Mouse (Mus musculus) forebrain, embryonic 16.5 days (tissue): Measurements from ENCODE around the gene Smad9. TPM values are rescaled to one million over a fixed set of nuclear protein-coding genes. Genes with fewer than 3 reads are reported as not detected.

Source experiments
- ATAC-seq: fragments of 200-750 bp; cut with Nextera tagmentation; 2 replicates; pipeline ENCODE4 v1.8.0; 2017; ENCODE audit warnings: mild to moderate bottlenecking, moderate library complexity
- H3K27ac ChIP-seq: fragments of 300-500 bp; sonication (generic); 2 replicates; pipeline ENCODE4 v1.5.1; 2014; ENCODE audit warnings: low read length, control low read depth
- H3K27me3 ChIP-seq: fragments of 300-500 bp; sonication (generic); replicated peaks from 2 replicates; pipeline ENCODE4 v1.6.1; 2014; ENCODE audit warnings: low read length; ENCODE audit not compliant: control insufficient read depth, insufficient read depth
- H3K36me3 ChIP-seq: fragments of 300-500 bp; sonication (generic); 2 replicates; pipeline ENCODE4 v1.6.1; 2014; ENCODE audit not compliant: control insufficient read depth, insufficient read depth
- H3K4me1 ChIP-seq: fragments of 300-500 bp; sonication (generic); replicated peaks from 2 replicates; pipeline ENCODE4 v1.6.1; 2014; ENCODE audit warnings: low read length; ENCODE audit not compliant: control insufficient read depth, insufficient read depth
- H3K4me2 ChIP-seq: fragments of 300-500 bp; sonication (generic); 2 replicates; pipeline ENCODE4 v1.6.1; 2014; ENCODE audit warnings: mild to moderate bottlenecking, low read length, control low read depth
- H3K4me3 ChIP-seq: fragments of 300-500 bp; sonication (generic); replicated peaks from 2 replicates; pipeline ENCODE4 v1.5.1; 2014; ENCODE audit warnings: mild to moderate bottlenecking, low read length, control low read depth
- H3K9ac ChIP-seq: fragments of 300-500 bp; sonication (generic); replicated peaks from 2 replicates; pipeline ENCODE4 v1.6.1; 2014; ENCODE audit warnings: low read depth, low read length, control low read depth
- H3K9me3 ChIP-seq: fragments of 300-500 bp; sonication (generic); 2 replicates; pipeline ENCODE4 v1.6.1; 2016; ENCODE audit warnings: low read length; ENCODE audit not compliant: control insufficient read depth
- WGBS: fragments of 180-500 bp; shearing (Covaris S2); extraction: QIAGEN DNeasy Blood & Tissue Kit; methylation state at CpG from one replicate; pipeline ENCODE4 v1.1.7; 2014; 5-methylcytosine and 5-hydroxymethylcytosine counted together
- polyA plus RNA-seq: library from polyadenylated mRNA; unstranded; fragments of >200 nt; fragmentation: Nextera tagmentation; extraction: Ambion mirVana; gene quantifications from 2 replicates; pipeline ENCODE4 v1.2.1, GENCODE M21; 2015

The Smad9 gene
- polyA plus RNA-seq, 1 experiment from 2014 or later = 0.13 TPM

- Histone ChIP-seq H3K27me3 (no peaks in the 10 kb centered on the region), H3K4me1 (no peaks in the 10 kb centered on the region), H3K9me3 (no peaks in the 10 kb centered on the region), H3K4me2 (no peak overlapping the region), H3K27ac (no peak overlapping the region), H3K36me3 (no peaks in the 10 kb centered on the region), H3K9ac (no peak overlapping the region), H3K4me3 (no peak overlapping the region)
- 69% methylated on average over 6 of the region's 6 CpGs for WGBS
- no peak for ATAC-seq
Observed at GRCm38 (mm10) chr3:54814622-54815021, 59.2 kb downstream of the Smad9 start.

- H3K27me3 ChIP-seq = no peaks in the 10 kb centered on the region
- H3K9ac ChIP-seq = no peak overlapping the region
- no peaks in the 10 kb centered on the region for H3K9me3 ChIP-seq
- no peak overlapping the region for H3K4me2 ChIP-seq
- no peaks in the 10 kb centered on the region for H3K36me3 ChIP-seq
- 22% methylated on average over 3 of the region's 3 CpGs for WGBS
- H3K27ac ChIP-seq = no peak overlapping the region
- H3K4me3 ChIP-seq = no peak overlapping the region
- H3K4me1 ChIP-seq = no peaks in the 10 kb centered on the region
- ATAC-seq = no peak
Observed at GRCm38 (mm10) chr3:54815292-54815691, 59.9 kb downstream of the Smad9 start.

GRCm38 (mm10) chr3:54822526-54822925 is 67.1 kb downstream of the Smad9 start:
- Histone ChIP-seq H3K27me3 (no peaks in the 10 kb centered on the region), H3K4me1 (no peaks in the 10 kb centered on the region), H3K9ac (no peak overlapping the region), H3K4me2 (no peak overlapping the region), H3K9me3 (no peaks in the 10 kb centered on the region), H3K27ac (no peak overlapping the region), H3K4me3 (no peak overlapping the region), H3K36me3 (no peaks in the 10 kb centered on the region)
- WGBS = 70% methylated on average over 5 of the region's 5 CpGs
- ATAC-seq = no peak

GRCm38 (mm10) chr3:54832491-54832890 is 77.1 kb downstream of the Smad9 start:
- Histone ChIP-seq H3K9ac (no peak overlapping the region), H3K4me2 (no peak overlapping the region), H3K27ac (no peak overlapping the region), H3K4me3 (no peak overlapping the region), H3K27me3 (no peaks in the 10 kb centered on the region), H3K9me3 (no peaks in the 10 kb centered on the region), H3K36me3 (no peaks in the 10 kb centered on the region), H3K4me1 (peaks cover 4% of the 10 kb centered on the region; the same call in 1 of the 2 replicates)
- 88% methylated on average over 3 of the region's 3 CpGs for WGBS
- no peak for ATAC-seq

GRCm38 (mm10) chr3:54835421-54835820 is 80.0 kb downstream of the Smad9 start:
- Histone ChIP-seq H3K27me3 (no peaks in the 10 kb centered on the region), H3K4me3 (no peak overlapping the region), H3K36me3 (no peaks in the 10 kb centered on the region), H3K9ac (no peak overlapping the region), H3K4me2 (no peak overlapping the region), H3K27ac (0 out of 2 replicates have a peak overlapping the region, but pooled peaks have one; percentile 36), H3K9me3 (no peaks in the 10 kb centered on the region), H3K4me1 (peaks cover 4% of the 10 kb centered on the region; the same call in 1 of the 2 replicates)
- WGBS = 36% methylated on average over 2 of the region's 2 CpGs
- peak; percentile 93 for ATAC-seq

Other genes with a start within 250 kb of the Smad9 start
- gene Supt20, start 62.8 kb upstream of the Smad9 start, polyA plus RNA-seq = 102 and 112 TPM in 2 replicates
- not detected in 2 replicates for gene Gm21958, start 41.2 kb upstream of the Smad9 start, polyA plus RNA-seq
- gene Exosc8, start 20.2 kb upstream of the Smad9 start, polyA plus RNA-seq = 83.0 and 94.4 TPM in 2 replicates
- gene Alg5, start 20.0 kb upstream of the Smad9 start, polyA plus RNA-seq = 52.7 and 54.7 TPM in 2 replicates
- 34.9 and 37.6 TPM in 2 replicates for gene Rfxap, start 52.2 kb downstream of the Smad9 start, polyA plus RNA-seq
- 1.3 and 1.8 TPM in 2 replicates for gene Sertm1, start 160.3 kb downstream of the Smad9 start, polyA plus RNA-seq